Mouse (Mus musculus): ENCODE measurements at regions not wholly inside any gene's neighbourhood (a gene's known extent, or its start where the extent isn't known, plus 50 kb on each side); places are given as distances from the start of the nearest gene placed in this dataset.

DNA sequence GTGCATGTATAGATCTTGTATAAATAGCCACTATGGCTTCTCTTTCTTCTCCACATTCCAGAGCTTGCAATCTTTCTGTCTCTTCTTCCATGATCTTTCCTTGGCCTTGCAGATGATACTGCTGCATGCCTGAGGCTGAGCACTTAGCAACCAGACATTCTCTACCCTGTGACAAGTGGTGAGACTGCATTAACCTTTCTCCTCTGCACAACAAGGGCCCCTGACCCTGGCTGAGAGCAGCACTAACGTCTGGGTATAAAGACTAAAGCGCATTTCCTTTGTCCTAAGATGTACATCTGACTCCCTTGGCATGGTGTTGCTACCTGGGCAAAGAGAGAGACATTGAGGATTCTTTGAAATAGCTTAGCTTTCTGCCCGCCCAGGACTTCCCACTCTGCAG, 590.8 kb upstream of the Adgrl2 start:
- Histone ChIP-seq H3K36me3 (replicated peaks in 1 of 2; ENCODE audit: control insufficient read depth in 1 of 2, insufficient read depth in 1 of 2, low read length in 1 of 2) (no peaks in the 10 kb centered on the region), H3K4me1 (ENCODE audit: control insufficient read depth in 1 of 2, insufficient read depth in 2 of 2) (no peaks in the 10 kb centered on the region), H3K27me3 (replicated peaks) (no peaks in the 10 kb centered on the region), H3K79me2 (replicated peaks; ENCODE audit: control insufficient read depth, extremely low read depth, insufficient read depth, poor library complexity, severe bottlenecking) (no peaks in the 10 kb centered on the region), H3K4me2 (ENCODE audit: insufficient read depth, low read depth, poor library complexity, severe bottlenecking) (no peak overlapping the region), H3K27ac (ENCODE audit: insufficient read depth, low read depth) (no peak overlapping the region), H3K9me3 (replicated peaks; ENCODE audit: low read length) (no peaks in the 10 kb centered on the region), H3K4me3 (replicated peaks in 1 of 3; ENCODE audit: low read depth in 2 of 3, low read length in 2 of 3, poor library complexity in 1 of 3) (no peak overlapping the region), H3K9ac (ENCODE audit: insufficient read depth, low read depth) (no peak overlapping the region)
- TF ChIP-seq MAZ (IDR thresholded peaks at IDR 0.05; ENCODE audit: low read depth, low read length), result no peak
- no peak for TF ChIP-seq BHLHE40 (IDR thresholded peaks at IDR 0.05; ENCODE audit: low read depth, low read length)
- no peak for TF ChIP-seq GABPA (IDR thresholded peaks at IDR 0.05; ENCODE audit: insufficient replicate concordance, low read depth, low read length)
- no peak for TF ChIP-seq E2F4 (IDR thresholded peaks at IDR 0.05; ENCODE audit: insufficient replicate concordance, low read depth, low read length)
- TF ChIP-seq POLR2A (IDR thresholded peaks at IDR 0.05; ENCODE audit: low read depth, low read length), result no peak
- no peak for TF ChIP-seq JUN (IDR thresholded peaks at IDR 0.05; ENCODE audit: insufficient read depth, low read depth, low read length)
- TF ChIP-seq RAD21 (IDR thresholded peaks at IDR 0.05; ENCODE audit: low read depth, low read length), result no peak
- TF ChIP-seq MYC (IDR thresholded peaks at IDR 0.05; ENCODE audit: low read depth, low read length), result no peak
- dilution Hi-C loops (cut with MboI; ENCODE audit: extremely low pct_ligation_motif_present, extremely low pct_unique_long_range_greater_than_20kb, low sequenced_read_pairs) (no loop called here), in situ Hi-C loops (cut with MboI; ENCODE audit: low pct_ligation_motif_present, low pct_unique_long_range_greater_than_20kb, low sequenced_read_pairs) (no loop called here)
- DNase-seq (ENCODE audit: extremely low read depth), result no peak

DNA sequence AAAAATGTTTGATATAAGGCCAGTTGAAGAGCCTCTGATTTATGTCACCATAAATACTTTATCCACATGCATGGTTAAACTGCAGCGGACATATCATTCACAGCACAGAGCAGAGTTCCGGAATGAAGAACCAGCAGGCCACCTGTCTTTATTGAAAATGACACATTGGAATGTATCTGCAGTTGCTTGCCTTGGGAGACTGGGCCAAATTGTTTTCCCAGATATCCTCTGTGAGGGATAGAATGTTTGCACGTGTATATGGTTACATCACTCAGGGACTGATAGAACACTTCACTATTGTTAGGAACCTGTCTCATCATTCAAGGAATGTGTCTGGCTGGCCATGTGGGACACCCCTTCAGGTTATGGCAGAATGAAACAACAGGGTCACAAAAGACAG, 585.3 kb upstream of the Adgrl2 start:
- in situ Hi-C loops (cut with MboI; ENCODE audit: low pct_ligation_motif_present, low pct_unique_long_range_greater_than_20kb, low sequenced_read_pairs), result no loop called here
- Histone ChIP-seq H3K27ac (ENCODE audit: insufficient read depth, low read depth) (no peak overlapping the region), H3K9ac (ENCODE audit: insufficient read depth, low read depth) (no peak overlapping the region), H3K27me3 (replicated peaks) (no peaks in the 10 kb centered on the region), H3K4me2 (ENCODE audit: insufficient read depth, low read depth, poor library complexity, severe bottlenecking) (no peak overlapping the region), H3K79me2 (replicated peaks; ENCODE audit: control insufficient read depth, extremely low read depth, insufficient read depth, poor library complexity, severe bottlenecking) (no peaks in the 10 kb centered on the region), H3K4me1 (ENCODE audit: control insufficient read depth in 1 of 2, insufficient read depth in 2 of 2) (no peaks in the 10 kb centered on the region), H3K4me3 (replicated peaks in 1 of 3; ENCODE audit: low read depth in 2 of 3, low read length in 2 of 3, poor library complexity in 1 of 3) (no peak overlapping the region), H3K36me3 (replicated peaks in 1 of 2; ENCODE audit: control insufficient read depth in 1 of 2, insufficient read depth in 1 of 2, low read length in 1 of 2) (no peaks in the 10 kb centered on the region), H3K9me3 (replicated peaks; ENCODE audit: low read length) (no peaks in the 10 kb centered on the region)
- dilution Hi-C loops (cut with MboI; ENCODE audit: extremely low pct_ligation_motif_present, extremely low pct_unique_long_range_greater_than_20kb, low sequenced_read_pairs), result no loop called here
- DNase-seq (ENCODE audit: extremely low read depth), result no peak
- TF ChIP-seq NELFE (IDR thresholded peaks at IDR 0.05; ENCODE audit: low read depth, low read length), result no peak
- no peak for TF ChIP-seq POLR2AphosphoS2 (IDR thresholded peaks at IDR 0.05; ENCODE audit: low read depth, low read length)
- no peak for TF ChIP-seq HCFC1 (IDR thresholded peaks at IDR 0.05; ENCODE audit: low read depth, low read length)
- TF ChIP-seq ZKSCAN1 (IDR thresholded peaks at IDR 0.05; ENCODE audit: borderline replicate concordance, low read depth, low read length), result no peak
- no peak for TF ChIP-seq TCF12 (IDR thresholded peaks at IDR 0.05; ENCODE audit: low read depth, low read length)
- TF ChIP-seq CHD1 (IDR thresholded peaks at IDR 0.05; ENCODE audit: low read depth, low read length), result no peak
- TF ChIP-seq E2F4 (IDR thresholded peaks at IDR 0.05; ENCODE audit: insufficient replicate concordance, low read depth, low read length), result no peak
- no peak for TF ChIP-seq IRF4 (IDR thresholded peaks at IDR 0.05; ENCODE audit: low read depth, low read length)
- no peak for TF ChIP-seq MYC (IDR thresholded peaks at IDR 0.05; ENCODE audit: low read depth, low read length)
- no peak for TF ChIP-seq SMC3 (IDR thresholded peaks at IDR 0.05; ENCODE audit: low read depth, low read length)
- TF ChIP-seq BHLHE40 (IDR thresholded peaks at IDR 0.05; ENCODE audit: low read depth, low read length), result no peak
- TF ChIP-seq KAT2A (IDR thresholded peaks at IDR 0.05; ENCODE audit: insufficient replicate concordance, low read length), result no peak
- TF ChIP-seq ZMIZ1 (IDR thresholded peaks at IDR 0.05; ENCODE audit: low read depth, low read length), result no peak
- TF ChIP-seq UBTF (IDR thresholded peaks at IDR 0.05; ENCODE audit: low read depth, low read length), result no peak
- TF ChIP-seq CHD2 (IDR thresholded peaks at IDR 0.05; ENCODE audit: low read length), result no peak
- no peak for TF ChIP-seq MAZ (IDR thresholded peaks at IDR 0.05; ENCODE audit: low read depth, low read length)
- TF ChIP-seq USF2 (conservative IDR thresholded peaks at IDR 0.05; ENCODE audit: low read depth, low read length), result no peak
- no peak for TF ChIP-seq CTCF (conservative IDR thresholded peaks at IDR 0.05 in 1 of 2, IDR thresholded peaks at IDR 0.05 in 1 of 2; ENCODE audit: low read depth in 2 of 2, low read length in 2 of 2)
- TF ChIP-seq MAFK (IDR thresholded peaks at IDR 0.05; ENCODE audit: insufficient replicate concordance, low read length), result no peak
